Mouse (Mus musculus) embryo, embryonic 10 days (tissue): ENCODE measurements at regions not wholly inside any gene's neighbourhood (a gene's known extent, or its start where the extent isn't known, plus 50 kb on each side); places are given as distances from the start of the nearest gene placed in this dataset.
A peak's percentile ranks its signal among the peaks of the same experiment; 100 is the strongest.
"Not testable (repeated sequence)": the region's sequence is repeated elsewhere in the genome, so short reads cannot be mapped to it uniquely, and the experiment has no call there.

Experiments
- DNase-seq: peaks from one replicate; pipeline ENCODE4 v3.0.0-alpha.2; 2015; ENCODE audit warnings: low spot score

- DNase-seq, result peak; percentile 35
Observed at GRCm38 (mm10) chr2:160507816-160508564, 137.7 kb upstream of the Top1 start.

- DNase-seq, result no peak
Observed at GRCm38 (mm10) chr2:160510159-160510558, 135.5 kb upstream of the Top1 start.

GRCm38 (mm10) chr2:160510635-160511421, 134.9 kb upstream of the Top1 start:
- DNase-seq, result peak; percentile 42

GRCm38 (mm10) chr2:160515621-160516020, 130.1 kb upstream of the Top1 start:
- peak; percentile 27 for DNase-seq

GRCm38 (mm10) chr2:160516526-160516925, 129.2 kb upstream of the Top1 start:
- no peak for DNase-seq

- no peak for DNase-seq
Observed at GRCm38 (mm10) chr2:160525301-160526205, 120.1 kb upstream of the Top1 start.

GRCm38 (mm10) chr2:160526377-160527125, 119.1 kb upstream of the Top1 start:
- DNase-seq, result peak; percentile 89

- no peak for DNase-seq
Observed at GRCm38 (mm10) chr2:160529306-160529705, 116.4 kb upstream of the Top1 start.

GRCm38 (mm10) chr2:160530377-160530776, 115.3 kb upstream of the Top1 start:
- peak; percentile 54 for DNase-seq

GRCm38 (mm10) chr2:160537319-160537719, 108.4 kb upstream of the Top1 start:
- DNase-seq, result peak; percentile 61

- DNase-seq, result peak; percentile 81
Observed at GRCm38 (mm10) chr2:160545527-160545926, 100.2 kb upstream of the Top1 start.

- peak; percentile 52 for DNase-seq
Observed at GRCm38 (mm10) chr2:160552121-160552669, 93.5 kb upstream of the Top1 start.

GRCm38 (mm10) chr2:160561711-160562110, 84.0 kb upstream of the Top1 start:
- DNase-seq, result no peak

GRCm38 (mm10) chr2:160567813-160568212, 77.9 kb upstream of the Top1 start:
- DNase-seq, result no peak

GRCm38 (mm10) chr2:160569496-160569895, 76.2 kb upstream of the Top1 start:
- DNase-seq, result no peak

GRCm38 (mm10) chr2:160578384-160579320, 67.0 kb upstream of the Top1 start:
- peak; percentile 94 for DNase-seq

- no peak for DNase-seq
Observed at GRCm38 (mm10) chr2:160580250-160580649, 65.4 kb upstream of the Top1 start.

GRCm38 (mm10) chr2:160581029-160581428, 64.7 kb upstream of the Top1 start:
- no peak for DNase-seq

- DNase-seq, result not testable (repeated sequence)
Observed at GRCm38 (mm10) chr2:160583034-160583433, 62.7 kb upstream of the Top1 start.

GRCm38 (mm10) chr2:160583506-160583905, 62.2 kb upstream of the Top1 start:
- no peak for DNase-seq
